Mouse (Mus musculus): ENCODE data around the gene Ube4a. TPM values are rescaled to one million over a fixed set of nuclear protein-coding genes. Genes with fewer than 3 reads are reported as not detected.

Ube4a gene
- total RNA-seq, 2 experiments from 2014 or later = 66.7 to 69.0 TPM

DNA sequence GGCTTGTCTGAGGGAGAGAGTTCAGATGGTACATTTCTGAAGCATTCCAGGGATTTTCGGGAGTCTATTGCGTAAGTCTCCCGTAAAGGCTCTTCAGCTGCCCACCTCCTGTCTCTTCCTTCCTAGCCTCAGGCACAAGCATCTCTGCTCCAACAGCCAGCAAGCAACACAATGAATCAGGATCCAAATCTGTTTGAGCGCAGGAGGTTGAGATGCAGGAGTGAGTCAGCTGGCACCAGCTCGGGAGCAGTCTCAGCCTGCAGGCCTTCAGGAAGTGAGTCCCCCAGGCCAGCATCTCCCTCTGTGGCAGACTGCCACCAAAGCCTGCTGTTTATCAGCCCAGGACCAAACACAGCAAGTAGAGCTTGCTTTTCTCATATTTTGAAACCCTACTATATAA, 60.4 kb downstream of the Ube4a start:
- DNase-seq (ENCODE audit: low spot score in 2 of 2) = peak; percentile 78 to 88

DNA sequence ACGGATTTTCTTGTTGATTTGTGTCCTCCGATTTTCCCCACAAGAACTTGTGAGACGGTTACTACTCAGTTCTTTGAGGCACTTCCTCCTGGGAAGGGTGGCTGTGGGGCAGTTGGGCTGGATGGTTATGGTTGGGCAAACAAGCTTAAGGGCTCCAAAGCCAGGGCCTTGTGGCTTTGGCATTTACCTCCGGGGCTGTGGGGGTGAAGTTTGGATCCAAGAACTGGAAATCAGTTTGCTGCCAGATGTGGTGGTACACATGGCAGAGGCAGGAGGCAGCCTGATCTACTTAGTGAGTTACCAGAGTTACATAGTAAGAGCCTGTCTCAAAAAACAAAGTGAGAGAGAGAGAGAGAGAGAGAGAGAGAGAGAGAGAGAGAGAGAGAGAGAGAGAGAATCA, 61.5 kb downstream of the Ube4a start:
- DNase-seq (ENCODE audit: low spot score in 2 of 2) = no peak

DNA sequence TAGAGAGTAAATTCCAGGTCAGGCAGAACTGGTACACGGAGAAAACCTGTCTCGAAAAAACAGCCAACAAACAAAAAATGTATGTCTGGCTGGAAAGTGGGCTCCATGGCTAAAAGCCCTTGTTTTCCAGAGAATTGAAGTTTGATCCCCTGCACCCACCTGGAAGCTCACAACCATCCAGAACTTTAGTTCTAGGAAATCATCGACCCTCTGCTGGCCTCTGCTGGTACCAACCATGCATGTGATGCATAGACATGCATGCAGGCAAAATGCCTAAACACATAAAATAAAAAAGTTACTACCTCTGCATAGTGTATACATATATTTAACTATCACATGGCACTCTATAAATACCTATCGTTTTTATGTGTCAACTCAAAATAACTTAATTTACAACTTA, 65.0 kb downstream of the Ube4a start:
- no peak for DNase-seq (ENCODE audit: low spot score in 2 of 2)

DNA sequence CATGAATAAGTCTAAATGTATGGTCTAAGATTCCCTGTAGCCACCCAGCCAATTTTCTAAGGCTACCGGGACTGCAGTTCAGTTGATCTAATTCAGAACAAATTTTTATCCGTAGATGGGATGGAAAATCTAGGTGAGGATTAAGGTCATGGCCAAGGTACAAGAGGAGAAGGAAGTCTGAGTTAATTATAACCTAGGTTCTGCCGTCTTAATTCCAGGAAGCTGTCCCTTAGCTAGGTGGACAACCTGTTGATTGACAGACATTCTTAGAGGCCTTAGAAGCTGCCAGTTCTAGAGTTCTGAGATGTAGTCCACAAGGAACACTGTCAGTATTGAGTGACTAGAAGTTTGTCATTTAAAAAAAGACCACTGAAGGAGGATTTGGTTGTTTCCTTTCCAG, 65.7 kb downstream of the Ube4a start:
- no peak for DNase-seq (ENCODE audit: low spot score in 2 of 2)

DNA sequence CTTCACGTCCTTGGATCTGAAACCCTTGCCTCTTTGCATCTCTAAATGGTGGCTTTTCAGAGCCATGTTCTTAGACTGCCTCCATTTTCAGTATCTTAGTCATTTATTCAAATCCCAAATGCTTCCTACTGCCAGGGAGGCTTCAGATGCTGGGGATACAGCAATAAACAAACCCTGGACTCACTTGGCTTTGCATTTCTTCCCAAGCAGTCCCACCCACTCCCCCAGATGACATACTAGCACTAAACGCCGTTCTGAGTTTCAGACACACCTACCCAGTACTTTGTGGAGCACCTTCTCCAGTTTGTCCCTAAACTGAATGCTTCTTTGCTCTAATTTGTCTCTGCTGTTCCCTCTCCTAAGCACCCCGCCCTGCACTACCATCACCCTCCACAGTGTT, 68.4 kb downstream of the Ube4a start:
- peak; percentile 11 to 23 for DNase-seq (ENCODE audit: low spot score in 2 of 2)

DNA sequence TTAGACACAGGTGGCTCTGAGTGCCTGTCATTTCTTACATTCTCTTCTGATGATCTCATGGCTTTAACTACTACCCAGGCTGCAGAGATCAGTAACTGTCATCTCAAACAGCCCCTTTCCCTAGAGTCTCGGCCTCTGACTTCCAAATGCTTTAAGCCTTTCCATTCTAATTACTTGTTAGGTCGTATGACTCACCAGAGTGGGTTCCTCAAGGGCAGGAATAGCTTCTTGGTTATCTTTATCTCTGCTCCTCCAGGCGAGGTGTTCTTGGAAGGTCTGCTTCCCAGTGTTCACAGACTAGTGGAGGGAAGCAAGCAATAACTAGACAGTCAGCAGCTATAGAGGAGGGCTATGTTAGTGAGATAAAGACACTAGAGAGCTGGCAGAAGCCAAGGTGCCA, 72.7 kb downstream of the Ube4a start:
- no peak for DNase-seq (ENCODE audit: low spot score in 2 of 2)

DNA sequence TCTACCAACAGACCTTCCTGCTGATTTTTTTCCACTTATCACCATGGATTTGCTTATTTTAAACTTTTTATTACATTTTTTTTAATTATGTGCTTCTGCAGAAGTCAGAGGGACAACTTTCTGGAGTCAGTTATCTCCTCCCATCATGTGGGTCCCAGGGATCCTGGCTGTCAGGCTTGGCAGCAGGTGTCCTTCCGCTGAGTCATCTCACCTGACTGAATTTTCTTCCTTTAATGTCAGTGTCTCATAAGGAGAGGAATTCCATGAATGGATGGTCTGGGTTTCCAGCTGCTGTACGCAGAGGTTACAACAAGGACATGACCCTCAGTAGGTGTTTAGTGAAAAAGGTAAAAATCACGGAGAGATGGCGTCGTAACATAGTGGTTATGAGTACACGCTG, 74.2 kb downstream of the Ube4a start:
- DNase-seq (ENCODE audit: low spot score in 2 of 2) = no peak

DNA sequence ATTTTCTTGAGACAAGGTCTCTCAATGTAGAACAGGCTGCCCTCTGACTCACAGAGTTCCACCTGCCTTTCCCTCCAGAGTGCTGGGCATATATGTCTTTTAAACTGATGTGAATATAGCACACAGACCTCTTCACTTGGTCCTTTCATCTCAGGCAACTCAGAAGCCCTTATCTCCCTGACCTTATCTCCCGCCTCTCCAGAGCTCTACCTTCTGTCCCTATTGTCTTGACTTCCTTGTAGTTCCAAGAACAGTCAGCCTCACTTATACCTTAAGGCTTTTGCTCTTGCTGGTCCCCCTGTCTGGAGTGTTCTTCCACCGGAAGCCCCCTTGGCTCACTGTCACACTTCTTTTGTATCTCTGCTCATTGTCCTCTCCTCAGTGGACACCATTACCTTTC, 75.3 kb downstream of the Ube4a start:
- no peak for DNase-seq (ENCODE audit: low spot score in 2 of 2)

DNA sequence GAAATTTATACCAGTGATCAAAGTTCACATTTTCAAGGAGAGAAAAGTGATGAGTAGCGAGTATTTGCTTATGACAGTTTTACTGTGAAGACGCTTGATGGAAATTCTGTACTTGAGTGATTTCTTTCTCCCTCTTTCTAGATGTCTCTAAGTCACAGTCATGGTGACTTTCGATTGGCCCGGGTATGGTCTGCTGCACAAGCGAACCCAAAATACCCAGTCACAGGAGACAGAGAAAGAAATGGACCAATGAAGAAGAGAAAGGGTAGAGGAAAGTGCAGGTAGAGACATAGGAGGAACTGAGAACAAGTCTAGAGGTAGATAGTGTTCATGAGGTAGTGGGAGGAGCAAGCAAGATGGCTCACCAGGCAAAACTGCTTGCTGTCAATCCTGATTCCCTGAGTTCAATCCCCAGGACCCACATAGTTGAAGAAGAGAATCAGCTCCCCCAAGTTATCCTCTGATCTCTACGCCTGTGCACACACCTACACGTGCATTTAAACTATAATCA, 77.2 kb downstream of the Ube4a start:
- no peak for DNase-seq (ENCODE audit: low spot score in 2 of 2)

DNA sequence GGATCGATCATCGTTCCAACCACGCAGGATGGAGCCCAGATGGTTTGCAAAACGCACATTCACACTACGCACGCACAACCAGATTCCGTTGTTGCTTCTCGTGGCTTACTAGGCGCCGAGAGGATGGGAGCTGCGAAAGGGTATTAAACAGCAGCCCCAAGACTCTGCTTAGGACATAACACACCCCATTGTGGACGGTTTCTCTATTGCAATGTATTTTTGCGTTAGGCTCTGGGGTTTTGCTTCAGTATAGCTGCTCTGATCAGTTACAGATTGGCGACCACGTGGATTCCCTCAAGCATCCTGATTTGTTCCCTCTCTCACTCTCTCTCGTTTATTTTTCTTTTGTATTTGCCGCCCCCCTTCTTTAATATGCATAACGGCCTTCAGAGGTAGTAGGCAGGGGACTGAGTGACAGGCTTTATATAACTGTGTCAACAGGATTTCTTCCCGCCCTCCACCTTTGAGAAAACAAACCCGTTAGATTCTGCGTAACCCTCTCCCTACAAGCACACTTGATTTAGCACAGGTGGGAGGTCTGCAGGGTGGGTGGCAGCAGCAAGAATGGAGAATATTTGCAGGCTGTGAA, 82.3 kb downstream of the Ube4a start:
- DNase-seq (ENCODE audit: low spot score in 2 of 2) = peak; percentile 41 to 65

DNA sequence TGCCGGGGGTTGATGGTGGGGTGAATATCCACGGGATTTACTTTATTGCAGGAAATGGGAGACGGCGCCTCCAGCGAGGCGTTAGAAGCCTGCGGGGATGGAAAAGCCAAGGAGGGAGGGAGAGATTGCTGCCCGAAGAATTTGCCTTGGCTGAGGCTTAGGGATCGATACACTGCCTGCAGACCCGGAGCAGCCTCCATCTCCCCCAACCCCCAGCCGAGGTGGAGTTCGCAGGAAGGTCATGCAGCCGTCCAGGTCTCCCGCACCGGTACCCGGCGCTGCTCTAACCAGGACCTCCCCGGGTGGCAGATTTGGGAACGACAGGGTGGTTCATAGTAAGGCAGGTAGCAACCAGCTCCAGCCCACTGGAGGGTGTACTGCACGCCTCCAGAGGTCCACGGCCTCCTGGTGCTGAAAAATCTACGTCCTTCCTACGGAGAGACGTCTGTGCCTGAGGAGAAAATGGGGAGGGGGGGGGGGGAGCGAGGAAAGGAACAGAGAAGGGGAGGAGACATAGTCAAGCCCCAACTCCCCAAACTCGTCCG, 82.9 kb downstream of the Ube4a start:
- DNase-seq (ENCODE audit: low spot score in 2 of 2) = peak; percentile 31 to 34

DNA sequence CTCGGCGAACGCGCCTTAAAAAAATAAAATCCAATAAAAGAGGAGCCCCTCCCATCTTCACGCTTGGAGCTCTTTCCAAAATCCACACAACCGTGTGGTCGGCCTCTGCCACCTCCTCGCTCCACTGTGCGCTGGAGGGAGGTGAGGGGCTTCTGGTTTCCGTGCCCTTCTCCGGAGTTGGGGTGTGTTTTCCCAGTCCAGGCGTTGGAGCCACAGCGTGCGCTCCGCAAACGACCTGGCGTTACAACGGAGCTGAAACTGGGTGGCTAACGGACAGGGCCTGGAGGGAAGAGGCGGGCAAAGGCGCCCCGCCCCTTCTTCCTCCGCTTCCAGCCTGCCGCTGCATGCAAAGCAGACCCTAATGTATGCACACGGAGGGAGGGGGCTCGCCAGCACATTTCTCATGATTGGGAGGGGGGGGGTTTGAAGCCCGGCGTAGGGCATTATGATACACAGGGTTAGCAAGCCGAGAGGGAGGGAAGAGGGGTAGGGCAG, 83.4 kb downstream of the Ube4a start:
- peak; percentile 49 to 69 for DNase-seq (ENCODE audit: low spot score in 2 of 2)

DNA sequence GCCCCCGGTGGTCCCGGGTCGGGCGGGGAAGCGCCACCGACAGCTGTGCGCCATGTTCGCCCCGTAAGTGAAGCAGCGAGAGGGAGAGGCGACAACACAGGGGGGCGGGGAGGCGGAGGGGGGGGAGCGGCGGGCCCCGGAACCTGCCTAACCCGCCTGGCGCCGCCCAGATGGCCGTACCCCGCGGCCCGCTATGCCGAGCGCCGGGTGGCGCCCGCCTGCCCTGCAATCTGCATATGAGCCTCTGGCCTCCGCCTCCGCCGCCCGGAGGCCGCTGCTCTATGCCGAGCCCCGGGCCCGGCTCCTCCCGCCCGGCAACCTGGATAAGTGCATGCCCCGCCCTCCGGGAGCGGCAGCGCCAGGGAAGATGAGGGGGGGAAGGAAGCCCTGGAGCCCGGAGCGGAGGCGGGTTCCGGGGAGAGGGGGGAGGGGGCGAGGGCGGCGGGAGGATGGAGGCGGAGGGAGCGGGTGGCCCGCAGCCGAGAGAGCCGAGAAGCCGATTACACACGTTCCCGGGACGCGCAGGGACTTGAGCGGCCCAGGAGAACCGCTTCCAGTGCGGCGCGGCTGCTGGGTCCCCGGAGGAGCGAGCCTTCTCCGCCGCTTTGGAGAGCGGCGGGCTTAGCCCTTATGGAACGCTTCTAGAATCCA, 84.1 kb downstream of the Ube4a start, which contains the start of gene Kmt2a:
Gene Kmt2a, minus strand, starts transcription at position 76 of the 651 bp plus-strand sequence.
- peak; percentile 97 to 98 for DNase-seq (ENCODE audit: low spot score in 2 of 2)

DNA sequence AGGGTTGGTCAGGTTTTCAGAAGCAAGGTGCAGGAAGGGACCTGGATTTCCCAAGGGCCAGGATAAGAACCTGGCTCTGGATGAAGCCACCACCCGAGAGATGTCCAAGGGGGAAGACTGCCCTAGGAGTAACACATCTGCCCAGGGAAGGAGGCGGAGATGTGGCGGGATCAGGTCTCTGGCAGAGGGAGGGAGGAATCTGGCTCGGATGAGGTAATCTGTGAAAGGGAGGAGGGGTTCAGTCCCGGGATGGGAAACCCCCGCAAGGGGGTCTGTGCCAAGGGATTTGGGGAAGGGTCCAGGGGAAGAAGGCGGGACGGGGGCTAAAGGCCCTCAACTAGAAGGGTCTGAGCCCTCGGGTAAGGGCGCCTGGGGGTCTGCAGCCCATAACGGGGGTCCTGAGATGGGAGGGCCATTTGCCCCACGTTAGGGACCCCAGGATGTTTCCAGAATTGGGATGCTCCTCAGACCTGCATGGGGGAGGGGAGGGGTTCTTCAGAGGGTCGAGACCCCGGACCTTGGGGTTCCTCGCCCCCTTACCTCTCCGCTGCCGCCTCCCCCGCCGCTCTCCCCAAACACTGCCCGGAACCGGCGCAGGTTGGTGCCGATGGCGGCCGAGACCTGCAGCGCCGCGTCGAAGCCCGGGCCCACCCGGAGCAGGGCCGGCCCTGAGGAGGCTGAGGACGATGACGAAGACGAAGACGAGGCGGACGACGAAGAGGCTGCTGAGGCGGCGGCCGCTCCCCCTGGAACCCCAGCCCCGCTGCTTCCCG, 84.9 kb downstream of the Ube4a start:
- DNase-seq (ENCODE audit: low spot score in 2 of 2) = no peak

DNA sequence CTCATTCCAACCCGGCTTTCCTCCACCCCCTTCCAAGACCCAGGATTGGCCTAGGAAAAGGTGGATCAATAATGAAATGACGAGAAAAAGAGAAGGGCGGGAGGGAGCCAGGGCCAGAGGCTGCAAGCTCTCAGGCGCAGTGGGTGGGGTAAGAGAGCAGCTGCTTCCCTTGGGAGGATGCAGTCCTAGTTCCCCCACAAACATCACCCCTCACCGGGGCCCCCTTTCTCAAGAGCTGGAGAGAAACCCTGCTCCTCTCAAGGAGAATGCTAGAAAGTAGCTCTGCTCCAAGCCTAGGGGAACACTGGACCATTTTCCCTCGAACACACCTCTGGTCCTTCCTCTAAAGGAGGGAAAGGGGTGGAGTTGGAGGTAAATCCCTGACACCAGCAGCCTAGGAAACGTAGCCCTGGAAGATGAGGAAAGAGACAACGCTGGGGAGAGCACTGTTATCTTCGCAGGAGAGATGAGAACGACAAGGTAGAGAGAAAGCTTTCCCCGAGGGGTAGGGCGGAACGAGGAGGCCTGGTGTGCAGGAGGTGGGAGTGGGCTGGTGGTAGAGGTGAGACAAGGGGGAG, 85.6 kb downstream of the Ube4a start:
- DNase-seq (ENCODE audit: low spot score in 2 of 2) = no peak

DNA sequence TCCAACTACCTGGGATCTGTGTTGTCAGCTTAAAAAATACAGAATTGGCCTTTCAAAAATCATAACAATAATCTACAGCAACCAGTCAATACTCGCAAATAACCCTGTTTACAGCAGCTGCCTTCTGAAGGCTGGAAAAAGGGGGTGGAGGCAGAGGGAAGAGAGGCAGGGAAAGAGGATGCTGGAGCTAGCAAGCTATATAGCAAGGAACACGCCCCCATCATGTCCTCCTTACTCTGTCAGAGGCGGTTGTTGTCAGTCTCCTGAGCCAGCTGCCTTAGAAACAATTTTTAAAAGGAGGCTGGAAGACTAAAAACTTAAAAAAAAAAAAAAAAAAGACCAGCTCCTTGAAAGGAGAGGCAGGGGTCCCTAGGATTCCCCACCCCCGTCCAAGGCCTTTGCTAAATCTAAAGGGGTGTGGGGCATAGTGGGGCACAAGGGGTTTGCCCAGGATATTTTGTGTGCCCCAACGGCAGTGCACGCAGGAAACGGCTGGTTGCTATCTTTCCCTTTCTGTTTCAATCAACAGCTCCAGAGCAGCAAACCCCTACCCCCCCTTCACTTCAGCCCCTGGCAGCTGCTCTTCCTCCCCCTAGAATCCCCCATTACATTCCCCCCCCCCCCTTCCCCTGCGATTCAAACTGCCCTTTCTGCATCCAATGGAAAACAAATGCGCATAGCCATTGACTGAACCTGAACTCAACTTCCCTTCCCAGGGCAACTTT, 86.5 kb downstream of the Ube4a start:
- no peak for DNase-seq (ENCODE audit: low spot score in 2 of 2)

DNA sequence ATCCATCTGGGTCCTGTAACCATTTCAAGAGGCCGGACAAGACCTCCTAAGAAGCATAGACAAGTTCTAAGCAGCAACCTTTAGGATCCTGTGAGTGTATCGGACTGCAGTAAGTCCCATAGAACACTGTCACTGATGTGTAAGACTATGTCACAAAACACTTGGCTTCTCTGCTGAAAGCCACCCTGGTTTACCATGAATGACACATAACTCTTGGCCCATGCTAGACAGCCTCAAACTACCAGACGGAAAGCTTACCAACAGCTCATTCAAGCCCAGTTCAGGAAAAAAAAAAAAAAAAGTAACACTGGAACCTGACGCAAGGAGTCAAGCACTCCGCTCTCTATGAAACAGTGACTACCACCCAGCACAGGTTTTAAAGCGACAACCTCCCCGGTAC, 87.7 kb downstream of the Ube4a start:
- DNase-seq (ENCODE audit: low spot score in 2 of 2) = no peak

DNA sequence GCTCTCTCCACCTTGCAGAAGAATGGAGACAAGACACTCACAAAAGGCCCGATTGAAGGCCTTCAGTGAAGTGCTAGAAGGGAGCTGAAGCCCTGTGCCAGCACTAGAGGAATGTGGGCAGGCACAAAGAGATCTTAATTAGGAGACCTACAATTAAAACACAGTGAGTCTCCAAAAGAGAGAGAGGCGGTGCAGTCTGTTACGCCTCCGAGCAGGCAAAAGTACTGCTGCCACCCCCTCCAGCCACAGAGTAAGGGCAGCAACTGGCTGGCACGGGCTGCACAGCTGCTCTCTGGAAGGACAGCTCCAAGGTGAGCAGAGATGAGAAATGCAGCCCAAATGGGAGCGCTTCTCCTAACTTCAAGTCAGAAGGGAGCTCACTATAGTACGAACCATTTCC, 89.9 kb downstream of the Ube4a start:
- peak; percentile 28 to 52 for DNase-seq (ENCODE audit: low spot score in 2 of 2)

DNA sequence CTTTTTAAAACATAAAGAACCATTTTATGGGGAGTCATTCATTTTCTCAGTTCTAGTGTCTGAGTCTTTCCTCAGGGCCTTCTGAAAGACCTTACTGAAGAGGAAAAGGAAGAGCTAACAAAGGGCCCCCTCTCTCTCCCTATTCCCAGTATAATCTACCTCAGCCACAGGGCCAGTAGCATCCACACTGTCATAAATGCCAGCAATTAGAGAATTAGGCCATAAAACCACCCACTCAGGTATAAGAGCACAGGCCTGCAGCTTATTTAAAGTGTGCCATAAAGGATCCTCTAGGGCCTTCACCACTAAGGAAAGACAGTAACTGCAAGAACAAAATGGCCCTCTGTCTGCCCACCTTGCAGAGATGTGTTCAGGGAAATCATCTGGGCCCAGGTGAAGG, 91.2 kb downstream of the Ube4a start:
- DNase-seq (ENCODE audit: low spot score in 2 of 2) = no peak

DNA sequence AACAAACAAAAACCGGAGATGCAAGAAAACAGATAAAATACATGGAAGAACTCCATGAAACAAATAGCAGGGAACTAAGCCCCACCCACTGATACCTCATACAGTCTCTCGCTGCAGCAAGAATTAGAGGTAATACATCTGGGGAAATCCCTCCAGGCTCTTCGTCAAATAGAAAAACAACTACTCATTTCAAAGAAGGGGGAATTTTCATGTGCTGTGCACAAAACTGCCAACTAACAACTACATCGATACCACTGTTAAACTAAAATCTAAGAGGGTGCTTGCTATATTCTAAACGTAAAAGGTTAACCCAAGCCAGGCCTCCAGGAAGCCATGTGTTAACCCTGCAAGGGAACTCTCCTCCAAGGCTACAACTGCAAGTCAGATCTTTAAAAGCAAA, 91.7 kb downstream of the Ube4a start:
- DNase-seq (ENCODE audit: low spot score in 2 of 2) = no peak

Data from left cerebral cortex, adult 18-20 months (tissue).